Mouse (Mus musculus): ENCODE data around the gene Glis1.

DNA sequence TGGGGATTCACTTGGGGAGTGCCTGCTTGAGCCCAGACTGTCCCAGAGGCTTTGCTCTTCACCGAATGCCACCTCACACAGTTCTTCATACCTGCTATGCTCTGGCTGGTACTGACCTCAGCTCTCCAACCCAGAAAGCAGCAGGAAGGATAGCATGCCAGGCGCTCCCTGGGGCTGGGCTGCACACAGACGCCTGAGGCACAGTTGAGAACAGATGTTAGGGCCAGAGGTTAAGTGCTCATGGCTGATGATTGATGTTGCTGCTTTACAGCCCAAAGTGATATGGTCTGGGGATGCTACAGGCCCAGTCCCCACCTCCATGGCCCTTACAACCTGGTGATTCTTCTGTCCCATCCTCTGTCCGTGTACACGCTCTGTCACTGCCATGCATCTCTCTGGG lies 190.6 kb downstream of the Glis1 start:
- no peak for TF ChIP-seq POLR2A (IDR thresholded peaks at IDR 0.05; ENCODE audit: control insufficient read depth, low read depth, low read length)
- no peak for TF ChIP-seq CTCF (IDR thresholded peaks at IDR 0.05; ENCODE audit: control insufficient read depth, insufficient read depth, insufficient replicate concordance, low read depth, low read length)

Measured in testis, adult 2 months (tissue).